Mouse (Mus musculus) heart, adult 2 months (tissue): Measurements from ENCODE around the gene Tm7sf3.

Experiments
- CTCF ChIP-seq: fragments of 200-600 bp; IDR thresholded peaks from 2 replicates; pipeline ENCODE4 v1.8.1; 2022; ENCODE audit warnings: antibody characterized with exemption, mild to moderate bottlenecking, moderate library complexity
- EP300 ChIP-seq: fragments of 200-500 bp; IDR thresholded peaks from 2 replicates; pipeline ENCODE4 v1.6.1; 2011; ENCODE audit warnings: low read depth, low read length, control low read depth; ENCODE audit not compliant: insufficient read depth
- POLR2A ChIP-seq: fragments of 200-500 bp; IDR thresholded peaks from 2 replicates; pipeline ENCODE4 v1.6.1; 2011; ENCODE audit warnings: mild to moderate bottlenecking, low read depth, low read length, control low read depth; ENCODE audit not compliant: insufficient read depth

- TF ChIP-seq CTCF (no peak), EP300 (no peak), POLR2A (no peak)
Observed at GRCm38 (mm10) chr6:146664116-146664515, 21.5 kb upstream of the Tm7sf3 start.
